Mouse (Mus musculus) left cerebral cortex, adult 8-10 months (tissue): ENCODE data around the gene Dctn2. TPM values are rescaled to one million over a fixed set of nuclear protein-coding genes. Genes with fewer than 3 reads are reported as not detected.
A peak's percentile ranks its signal among the peaks of the same experiment; 100 is the strongest.
"Not testable (repeated sequence)": the region's sequence is repeated elsewhere in the genome, so short reads cannot be mapped to it uniquely, and the experiment has no call there.

Experiments
- DNase-seq, 2 experiments: peaks; one replicate each; pipeline ENCODE4 v3.0.0; 2022; ENCODE audit warnings: low spot score in 2 of 2
- total RNA-seq, 4 experiments: library from RNA; stranded (reverse); gene quantifications; 2 replicates each; pipeline ENCODE4 v1.2.4; 2022

Gene Dctn2
- total RNA-seq, 4 experiments from 2014 or later: 254 to 263 (median 254) TPM

GRCm38 (mm10) chr10:127288800-127289572, 22.8 kb downstream of the Dctn2 start, which contains the start of gene Mbd6:
TSS of gene Mbd6 (minus strand) at chr10:127289018.
- peak; percentile 67 to 85 for DNase-seq

- DNase-seq: peak in 1 of 2 experiments; percentile 39
These were observed 23.5 kb downstream of the Dctn2 start for GRCm38 (mm10) chr10:127289573-127290191.

GRCm38 (mm10) chr10:127290307-127290929, 24.2 kb downstream of the Dctn2 start:
- peak; percentile 99 to 100 for DNase-seq

- DNase-seq: no peak
These were observed 25.0 kb downstream of the Dctn2 start for GRCm38 (mm10) chr10:127290930-127291880.

GRCm38 (mm10) chr10:127291881-127292638, 25.9 kb downstream of the Dctn2 start:
- no peak for DNase-seq

GRCm38 (mm10) chr10:127292987-127293538, 26.9 kb downstream of the Dctn2 start:
- no peak for DNase-seq

GRCm38 (mm10) chr10:127293590-127294113, 27.5 kb downstream of the Dctn2 start:
- no peak for DNase-seq

GRCm38 (mm10) chr10:127294895-127295510, 28.8 kb downstream of the Dctn2 start:
- DNase-seq: no peak

GRCm38 (mm10) chr10:127295986-127296794, 30.0 kb downstream of the Dctn2 start:
- no peak for DNase-seq

GRCm38 (mm10) chr10:127297015-127297871, 31.1 kb downstream of the Dctn2 start:
- no peak for DNase-seq

GRCm38 (mm10) chr10:127300361-127300760, 34.2 kb downstream of the Dctn2 start:
- DNase-seq: no peak

- no peak for DNase-seq
These were observed 37.0 kb downstream of the Dctn2 start for GRCm38 (mm10) chr10:127303136-127303535.

GRCm38 (mm10) chr10:127309167-127309566, 43.0 kb downstream of the Dctn2 start:
- DNase-seq: not testable (repeated sequence)

GRCm38 (mm10) chr10:127310523-127311475, 44.6 kb downstream of the Dctn2 start:
- DNase-seq: no peak

- peak; percentile 92 to 93 for DNase-seq
These were observed 45.5 kb downstream of the Dctn2 start, which contains the start of gene Mars for GRCm38 (mm10) chr10:127311476-127312355. TSS of gene Mars (minus strand) at chr10:127311786.
